Mouse (Mus musculus) midbrain, postnatal 0 days (tissue): ENCODE measurements around the gene Gale. TPM values are rescaled to one million over a fixed set of nuclear protein-coding genes. Genes with fewer than 3 reads are reported as not detected.

Source experiments
- ATAC-seq: fragments of 200-750 bp; cut with Nextera tagmentation; 2 replicates; pipeline ENCODE4 v1.8.0; 2017; ENCODE audit warnings: moderate number of reproducible peaks, mild to moderate bottlenecking, moderate TSS enrichment, moderate library complexity; ENCODE audit not compliant: low FRiP score
- DNase-seq: peaks from one replicate; pipeline ENCODE4 v3.0.0-alpha.2; 2015; ENCODE audit warnings: low spot score
- H3K27ac ChIP-seq: fragments of 300-500 bp; sonication (generic); 2 replicates; pipeline ENCODE4 v1.5.1; 2014; ENCODE audit warnings: low read depth, mild to moderate bottlenecking, low read length, mixed read lengths
- H3K27me3 ChIP-seq: fragments of 300-500 bp; sonication (generic); 2 replicates; pipeline ENCODE4 v1.6.1; 2014; ENCODE audit warnings: low read length, control low read depth, mixed read lengths; ENCODE audit not compliant: insufficient read depth
- H3K36me3 ChIP-seq: fragments of 300-500 bp; sonication (generic); 2 replicates; pipeline ENCODE4 v1.6.1; 2014; ENCODE audit warnings: low read length, control low read depth, mixed read lengths; ENCODE audit not compliant: insufficient read depth
- H3K4me1 ChIP-seq: fragments of 300-500 bp; sonication (generic); 2 replicates; pipeline ENCODE4 v1.6.1; 2014; ENCODE audit warnings: mild to moderate bottlenecking, control low read depth, antibody characterized with exemption, low read length, mixed read lengths; ENCODE audit not compliant: insufficient read depth
- H3K4me2 ChIP-seq: fragments of 300-500 bp; sonication (generic); 2 replicates; pipeline ENCODE4 v1.6.1; 2014; ENCODE audit warnings: low read depth, mild to moderate bottlenecking, low read length, mixed read lengths; ENCODE audit not compliant: poor library complexity, severe bottlenecking
- H3K4me3 ChIP-seq: fragments of 300-500 bp; sonication (generic); 2 replicates; pipeline ENCODE4 v1.5.1; 2014; ENCODE audit warnings: low read depth, mild to moderate bottlenecking, low read length, moderate library complexity
- H3K9ac ChIP-seq: fragments of 300-500 bp; sonication (generic); replicated peaks from 2 replicates; pipeline ENCODE4 v1.6.1; 2014; ENCODE audit warnings: mild to moderate bottlenecking, low read length, moderate library complexity, mixed read lengths; ENCODE audit not compliant: poor library complexity, severe bottlenecking
- H3K9me3 ChIP-seq: fragments of 300-500 bp; sonication (generic); 2 replicates; pipeline ENCODE4 v1.6.1; 2016; ENCODE audit warnings: low read length, control low read depth
- CTCF ChIP-seq: IDR thresholded peaks from 2 replicates; pipeline ENCODE4 v1.5.1; 2016; ENCODE audit warnings: antibody characterized with exemption, mild to moderate bottlenecking
- WGBS: fragments of 180-500 bp; shearing (Covaris S2); extraction: QIAGEN DNeasy Blood & Tissue Kit; methylation state at CpG from one replicate; pipeline ENCODE4 v1.1.7; 2014; 5-methylcytosine and 5-hydroxymethylcytosine counted together
- polyA plus RNA-seq: library from polyadenylated mRNA; unstranded; fragments of >200 nt; fragmentation: Nextera tagmentation; extraction: Ambion mirVana; gene quantifications from 2 replicates; pipeline ENCODE4 v1.2.1, GENCODE M21; 2015
- total RNA-seq: library from RNA; depleted of rRNA; stranded (reverse); fragments of >200 nt; gene quantifications from 2 replicates; pipeline ENCODE4 v1.2.3, GENCODE M21; 2014; rRNA removed

The Gale gene
- total and polyA plus RNA-seq, 2 experiments from 2014 or later = 33.5 to 36.7 TPM

- peaks cover 60% of the 10 kb centered on the region for H3K36me3 ChIP-seq
- no peak overlapping the region for H3K4me3 ChIP-seq
- 91% methylated on average over 5 of the region's 5 CpGs for WGBS
- DNase-seq (no peak), ATAC-seq (no peak)
- no peaks in the 10 kb centered on the region for H3K27me3 ChIP-seq
- H3K9ac ChIP-seq = no peak overlapping the region
- TF ChIP-seq CTCF = no peak
- no peaks in the 10 kb centered on the region for H3K4me1 ChIP-seq
- no peak overlapping the region for H3K4me2 ChIP-seq
- no peak overlapping the region for H3K27ac ChIP-seq
- H3K9me3 ChIP-seq = no peaks in the 10 kb centered on the region
These were observed 40.7 kb downstream of the Gale start for GRCm38 (mm10) chr4:136004107-136004675.

DNA sequence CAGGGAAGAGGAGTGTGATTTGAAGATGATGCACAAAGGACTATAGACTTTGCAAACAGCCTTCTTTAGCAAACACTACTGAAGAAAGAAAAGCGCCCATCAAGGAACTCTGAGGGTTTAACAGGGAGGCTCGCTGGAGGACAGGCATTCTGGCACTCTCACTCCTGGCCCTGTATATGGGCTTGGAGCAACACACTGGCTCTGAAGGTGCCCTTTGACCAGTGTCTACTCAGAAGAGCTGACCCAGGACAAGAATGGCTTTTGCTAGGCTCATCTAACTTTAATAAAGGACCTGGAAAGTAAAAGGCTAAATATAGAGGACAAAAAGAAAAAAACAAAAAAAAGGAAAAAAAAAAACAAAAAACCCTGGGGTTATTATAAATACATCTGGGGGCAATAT, 41.4 kb downstream of the Gale start:
- no peaks in the 10 kb centered on the region for H3K27me3 ChIP-seq
- H3K36me3 ChIP-seq = peaks cover 66% of the 10 kb centered on the region
- 91% methylated on average over 2 of the region's 2 CpGs for WGBS

DNA sequence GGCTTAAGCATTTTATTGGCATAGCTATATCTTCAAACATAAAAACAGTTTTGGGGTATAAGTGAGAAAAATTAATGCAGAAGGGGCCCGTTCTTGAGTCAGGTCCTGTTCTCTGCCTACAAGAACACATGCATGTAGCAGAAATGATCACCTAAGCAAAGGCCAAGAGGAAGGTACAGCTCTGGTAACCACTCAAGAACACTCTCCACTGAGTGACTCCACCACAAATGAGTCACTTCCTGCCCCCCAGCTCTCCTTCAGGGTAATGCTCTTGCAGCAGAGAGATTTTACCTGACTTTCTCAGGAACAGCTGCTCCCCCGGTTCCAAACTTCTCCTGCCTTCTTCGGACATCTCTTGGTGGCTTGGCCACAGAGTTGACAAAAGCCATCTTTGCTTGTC, 43.3 kb downstream of the Gale start:
- Histone ChIP-seq H3K4me3 (no peak overlapping the region), H3K9ac (no peak overlapping the region), H3K36me3 (peaks cover 85% of the 10 kb centered on the region), H3K27ac (no peak overlapping the region), H3K4me1 (no peaks in the 10 kb centered on the region), H3K27me3 (no peaks in the 10 kb centered on the region), H3K4me2 (no peak overlapping the region), H3K9me3 (no peaks in the 10 kb centered on the region)
- DNase-seq = no peak
- TF ChIP-seq CTCF = no peak
- no peak for ATAC-seq
- WGBS = 100% methylated on average over 3 of the region's 3 CpGs

More for the DNA sequence above, 41.4 kb downstream of the Gale start:
- H3K27ac ChIP-seq = no peak overlapping the region
- ATAC-seq (no peak), DNase-seq (no peak)
- no peak overlapping the region for H3K9ac ChIP-seq
- H3K9me3 ChIP-seq = no peaks in the 10 kb centered on the region
- no peak for TF ChIP-seq CTCF
- H3K4me2 ChIP-seq = no peak overlapping the region
- H3K4me1 ChIP-seq = no peaks in the 10 kb centered on the region
- H3K4me3 ChIP-seq = no peak overlapping the region

GRCm38 (mm10) chr4:136008782-136009447, 45.4 kb downstream of the Gale start:
- no peak overlapping the region for H3K4me3 ChIP-seq
- no peak overlapping the region for H3K4me2 ChIP-seq
- H3K9me3 ChIP-seq = no peaks in the 10 kb centered on the region
- H3K9ac ChIP-seq = no peak overlapping the region
- peaks cover 80% of the 10 kb centered on the region for H3K36me3 ChIP-seq
- no peaks in the 10 kb centered on the region for H3K4me1 ChIP-seq
- 97% methylated on average over 8 of the region's 8 CpGs for WGBS
- no peak overlapping the region for H3K27ac ChIP-seq
- no peak for TF ChIP-seq CTCF
- ATAC-seq (no peak), DNase-seq (no peak)
- no peaks in the 10 kb centered on the region for H3K27me3 ChIP-seq

GRCm38 (mm10) chr4:136010586-136010985, 47.1 kb downstream of the Gale start:
- H3K9me3 ChIP-seq = no peaks in the 10 kb centered on the region
- WGBS = 89% methylated on average over 4 of the region's 4 CpGs
- no peak overlapping the region for H3K4me2 ChIP-seq
- H3K9ac ChIP-seq = no peak overlapping the region
- H3K4me1 ChIP-seq = no peaks in the 10 kb centered on the region
- DNase-seq = no peak
- peaks cover 64% of the 10 kb centered on the region for H3K36me3 ChIP-seq
- no peak overlapping the region for H3K27ac ChIP-seq
- H3K27me3 ChIP-seq = no peaks in the 10 kb centered on the region
- no peak overlapping the region for H3K4me3 ChIP-seq
- ATAC-seq = no peak
- TF ChIP-seq CTCF = 0 out of 2 replicates have a peak, but pooled peaks have one; percentile 10

GRCm38 (mm10) chr4:136016059-136016602, 52.6 kb downstream of the Gale start:
- Histone ChIP-seq H3K4me1 (0 out of 2 replicates have a peak, but pooled peaks cover 8% of the 10 kb centered on the region), H3K36me3 (peaks cover 17% of the 10 kb centered on the region), H3K9me3 (no peaks in the 10 kb centered on the region), H3K9ac (no peak overlapping the region), H3K27me3 (no peaks in the 10 kb centered on the region), H3K4me3 (no peak overlapping the region), H3K27ac (no peak overlapping the region), H3K4me2 (no peak overlapping the region)
- 78% methylated on average over 3 of the region's 3 CpGs for WGBS
- no peak for TF ChIP-seq CTCF
- no peak for DNase-seq
- no peak for ATAC-seq

Other genes with a start within 250 kb of the Gale start
- 0.11 TPM in 1 of 2 replicates, not detected in the other for gene Il22ra1, start 235.6 kb upstream of the Gale start, total RNA-seq
- not detected in 2 replicates for gene Il22ra1, start 235.6 kb upstream of the Gale start, polyA plus RNA-seq
- gene Myom3, start 204.0 kb upstream of the Gale start, total RNA-seq = 0.60 and 0.99 TPM in 2 replicates
- 1.4 and 1.6 TPM in 2 replicates for gene Myom3, start 204.0 kb upstream of the Gale start, polyA plus RNA-seq
- 66.6 and 92.7 TPM in 2 replicates for gene Srsf10, start 108.0 kb upstream of the Gale start, total RNA-seq
- 134 and 155 TPM in 2 replicates for gene Srsf10, start 108.0 kb upstream of the Gale start, polyA plus RNA-seq
- gene Pnrc2, start 89.9 kb upstream of the Gale start, total RNA-seq = 52.6 and 64.4 TPM in 2 replicates
- 67.6 and 72.6 TPM in 2 replicates for gene Pnrc2, start 89.9 kb upstream of the Gale start, polyA plus RNA-seq
- 0.19 and 0.55 TPM in 2 replicates for gene Cnr2, start 68.3 kb upstream of the Gale start, total RNA-seq
- gene Cnr2, start 68.3 kb upstream of the Gale start, polyA plus RNA-seq = 0.04 and 0.17 TPM in 2 replicates
- gene Fuca1, start 43.0 kb upstream of the Gale start, total RNA-seq = 37.8 and 38.8 TPM in 2 replicates
- gene Fuca1, start 43.0 kb upstream of the Gale start, polyA plus RNA-seq = 92.7 and 93.7 TPM in 2 replicates
- gene Hmgcl, start 17.3 kb upstream of the Gale start, total RNA-seq = 26.9 and 33.0 TPM in 2 replicates
- gene Hmgcl, start 17.3 kb upstream of the Gale start, polyA plus RNA-seq = 54.1 and 58.9 TPM in 2 replicates
- gene Lypla2, start 8.9 kb downstream of the Gale start, total RNA-seq = 157 and 182 TPM in 2 replicates
- gene Lypla2, start 8.9 kb downstream of the Gale start, polyA plus RNA-seq = 212 and 227 TPM in 2 replicates
- 61.6 and 67.9 TPM in 2 replicates for gene Pithd1, start 23.5 kb downstream of the Gale start, total RNA-seq
- gene Pithd1, start 23.5 kb downstream of the Gale start, polyA plus RNA-seq = 90.5 and 101 TPM in 2 replicates
- 23.3 and 27.7 TPM in 2 replicates for gene Eloa, start 58.0 kb downstream of the Gale start, total RNA-seq
- gene Eloa, start 58.0 kb downstream of the Gale start, polyA plus RNA-seq = 19.0 and 19.3 TPM in 2 replicates
- gene Rpl11, start 89.7 kb downstream of the Gale start, total RNA-seq = 601 and 1,077 TPM in 2 replicates
- 273 and 275 TPM in 2 replicates for gene Rpl11, start 89.7 kb downstream of the Gale start, polyA plus RNA-seq
- gene Id3, start 179.8 kb downstream of the Gale start, total RNA-seq = 121 and 208 TPM in 2 replicates
- gene Id3, start 179.8 kb downstream of the Gale start, polyA plus RNA-seq = 148 and 156 TPM in 2 replicates
- 1.1 and 2.0 TPM in 2 replicates for gene E2f2, start 208.7 kb downstream of the Gale start, total RNA-seq
- 0.46 and 0.50 TPM in 2 replicates for gene E2f2, start 208.7 kb downstream of the Gale start, polyA plus RNA-seq
- 5.9 and 7.6 TPM in 2 replicates for gene Asap3, start 242.6 kb downstream of the Gale start, total RNA-seq
- gene Asap3, start 242.6 kb downstream of the Gale start, polyA plus RNA-seq = 3.7 and 4.1 TPM in 2 replicates